Mouse (Mus musculus) small intestine, adult 2 months (tissue): ENCODE data around the gene Tdrd9.

Source experiments
- CTCF ChIP-seq: fragments of 200-500 bp; IDR thresholded peaks from 2 replicates; pipeline ENCODE4 v1.5.1; 2012; ENCODE audit warnings: low read depth, mild to moderate bottlenecking, control low read depth, inconsistent platforms, low read length, moderate library complexity, mixed read lengths; ENCODE audit not compliant: insufficient replicate concordance, insufficient read length; ENCODE audit errors: extremely low read depth
- POLR2A ChIP-seq: fragments of 200-500 bp; IDR thresholded peaks from 2 replicates; pipeline ENCODE4 v1.6.1; 2012; ENCODE audit warnings: low read depth, mild to moderate bottlenecking, control low read depth, inconsistent platforms, low read length, moderate library complexity

GRCm38 (mm10) chr12:112096051-112096732, 124.8 kb downstream of the Tdrd9 start:
- TF ChIP-seq CTCF = no peak
- no peak for TF ChIP-seq POLR2A
